Mouse (Mus musculus): Measurements from ENCODE around the gene Serpina6. TPM values are rescaled to one million over a fixed set of nuclear protein-coding genes. Genes with fewer than 3 reads are reported as not detected.

Gene Serpina6
- not detected in 2 replicates for polyA plus RNA-seq (2015; fragmentation: Nextera tagmentation; extraction: Ambion mirVana)

DNA sequence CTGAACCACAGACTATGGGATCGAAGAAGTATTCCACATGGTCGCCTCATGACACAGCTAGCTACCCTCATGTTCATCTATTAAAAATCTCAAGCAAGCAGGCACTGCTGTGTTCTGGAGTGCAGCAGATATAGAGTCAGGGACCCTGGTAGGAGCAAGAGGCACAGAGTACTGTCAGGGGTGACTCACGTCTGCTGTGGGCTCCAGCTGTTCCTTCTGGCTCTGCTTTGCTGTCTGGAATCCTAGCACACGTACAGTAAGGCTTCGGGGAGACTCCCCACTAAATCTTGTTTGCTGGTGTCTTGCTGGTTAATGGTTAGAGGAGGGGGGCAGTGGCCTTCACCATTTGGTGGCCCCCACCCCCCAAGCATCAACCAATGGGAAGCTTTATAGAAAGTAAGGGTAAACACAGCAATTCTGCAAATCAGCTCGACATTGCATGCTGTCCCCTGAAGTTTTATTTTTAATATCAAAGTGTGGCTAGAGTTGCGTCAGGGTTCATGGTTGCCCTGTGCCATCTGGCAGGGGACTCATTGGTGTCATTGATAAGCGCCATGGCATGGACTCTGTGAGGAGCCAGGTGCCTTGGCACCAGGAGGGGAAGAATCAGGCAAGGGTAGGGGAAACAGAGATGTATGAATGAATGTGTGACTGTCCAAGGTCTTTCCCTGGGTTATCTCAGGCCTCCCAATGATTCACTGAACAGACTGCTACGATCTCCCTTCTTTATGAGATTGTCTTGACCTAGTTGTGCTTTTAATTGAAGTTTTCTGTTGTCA is at the start of gene Serpina6:
Gene Serpina6 (minus strand): TSS at position 365 of the 779 bp plus-strand sequence.

DNA sequence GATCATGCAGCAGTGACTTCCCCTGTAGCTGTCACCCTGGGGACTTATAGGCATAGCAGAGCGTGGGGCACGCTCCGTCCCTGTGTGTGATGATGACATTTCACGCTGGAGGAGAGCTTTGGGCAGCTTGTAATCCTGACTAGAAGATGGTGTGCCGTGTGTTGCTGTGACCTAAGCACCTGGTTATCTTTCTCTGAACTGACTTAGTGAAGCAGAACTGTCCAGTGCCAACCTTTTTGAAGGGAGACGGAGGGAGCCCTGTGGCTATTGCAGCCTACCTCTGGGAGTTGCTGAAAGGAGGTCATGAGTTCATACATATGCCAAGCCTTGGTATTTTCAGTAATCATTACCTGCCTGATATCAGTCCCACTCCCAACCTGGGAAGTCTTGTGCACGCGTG is 38.4 kb upstream of the Serpina6 start, which contains the start of gene Serpina1f:
Gene Serpina1f (minus strand): TSS at position 101 of the 400 bp plus-strand sequence.

DNA sequence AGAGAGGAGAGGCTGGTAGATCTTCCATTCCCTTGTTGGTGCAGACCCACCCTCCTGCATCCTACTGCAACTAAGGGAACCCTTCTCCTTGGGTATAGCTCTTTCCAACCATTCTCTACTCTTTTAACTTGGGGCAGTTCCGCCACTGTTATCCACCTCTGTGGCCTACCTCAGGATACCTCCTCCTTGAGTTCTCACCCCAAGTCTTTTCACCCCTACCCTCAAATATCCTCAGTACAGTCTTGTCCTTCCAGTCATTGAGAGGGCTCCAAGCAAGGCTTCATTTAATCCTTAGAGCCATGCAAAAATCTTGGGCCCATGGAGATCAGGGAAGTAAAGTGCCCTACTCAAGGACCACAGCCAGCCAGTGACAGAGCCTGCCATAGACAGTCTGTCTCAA is 19.0 kb upstream of the Serpina6 start, which contains the start of gene Serpina16:
Gene Serpina16 (minus strand): TSS at position 101 of the 400 bp plus-strand sequence.

DNA sequence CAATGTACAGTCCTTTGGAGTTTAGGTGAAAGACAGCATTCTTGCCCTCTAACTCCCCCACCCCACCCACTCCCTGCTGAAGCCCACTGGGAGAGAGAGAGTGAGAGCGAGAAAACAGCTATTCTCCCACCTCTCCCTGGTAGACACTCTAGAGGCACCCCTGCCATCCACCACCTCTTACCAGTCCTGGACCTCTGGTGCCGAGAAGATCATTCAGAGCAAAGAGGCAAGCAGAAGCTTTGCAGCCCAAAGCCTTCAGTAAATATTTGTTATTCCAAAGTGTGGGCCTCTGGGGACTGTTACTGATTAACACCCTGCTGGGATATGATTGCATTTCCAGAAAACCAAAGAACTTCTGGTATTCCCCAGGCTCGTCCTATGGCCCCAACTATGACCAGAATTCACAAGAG is 25.8 kb downstream of the Serpina6 start, which contains the start of gene Serpina10:
Gene Serpina10 (minus strand): TSS at position 242 of the 410 bp plus-strand sequence.

Other genes starting within 250 kb of the Serpina6 start
- 0.55 and 0.62 TPM in 2 replicates for gene 9330161L09Rik, start 249.4 kb downstream of the Serpina6 start, polyA plus RNA-seq (2015; fragmentation: Nextera tagmentation; extraction: Ambion mirVana)
- gene Ddx24, start 231.4 kb downstream of the Serpina6 start, polyA plus RNA-seq (2015; fragmentation: Nextera tagmentation; extraction: Ambion mirVana): 208 and 244 TPM in 2 replicates
- 26.1 and 33.4 TPM in 2 replicates for gene Ifi27, start 223.0 kb downstream of the Serpina6 start, polyA plus RNA-seq (2015; fragmentation: Nextera tagmentation; extraction: Ambion mirVana)
- 18.3 and 28.9 TPM in 2 replicates for gene Ifi27l2a, start 213.5 kb downstream of the Serpina6 start, polyA plus RNA-seq (2015; fragmentation: Nextera tagmentation; extraction: Ambion mirVana)
- not detected in 2 replicates for gene Ifi27l2b, start 200.0 kb downstream of the Serpina6 start, polyA plus RNA-seq (2015; fragmentation: Nextera tagmentation; extraction: Ambion mirVana)
- gene Ppp4r4, start 124.9 kb downstream of the Serpina6 start, polyA plus RNA-seq (2015; fragmentation: Nextera tagmentation; extraction: Ambion mirVana): 3.9 and 4.1 TPM in 2 replicates
- gene Serpina10, start 25.8 kb downstream of the Serpina6 start, polyA plus RNA-seq (2015; fragmentation: Nextera tagmentation; extraction: Ambion mirVana): 0.08 and 0.09 TPM in 2 replicates
- gene Serpina16, start 18.9 kb upstream of the Serpina6 start, polyA plus RNA-seq (2015; fragmentation: Nextera tagmentation; extraction: Ambion mirVana): not detected in 2 replicates
- not detected in 2 replicates for gene Serpina1f, start 38.3 kb upstream of the Serpina6 start, polyA plus RNA-seq (2015; fragmentation: Nextera tagmentation; extraction: Ambion mirVana)
- 0.12 and 0.41 TPM in 2 replicates for gene Serpina1d, start 116.4 kb upstream of the Serpina6 start, polyA plus RNA-seq (2015; fragmentation: Nextera tagmentation; extraction: Ambion mirVana)
- 0.20 TPM in 1 of 2 replicates, not detected in the other for gene Serpina1b, start 173.2 kb upstream of the Serpina6 start, polyA plus RNA-seq (2015; fragmentation: Nextera tagmentation; extraction: Ambion mirVana)
- gene Serpina1a, start 206.3 kb upstream of the Serpina6 start, polyA plus RNA-seq (2015; fragmentation: Nextera tagmentation; extraction: Ambion mirVana): 0.41 TPM in 1 of 2 replicates, not detected in the other
- not detected in 2 replicates for gene Serpina1c, start 247.7 kb upstream of the Serpina6 start, polyA plus RNA-seq (2015; fragmentation: Nextera tagmentation; extraction: Ambion mirVana)